Mouse (Mus musculus) midbrain, embryonic 16.5 days (tissue): ENCODE results near the gene Kat14. TPM values are rescaled to one million over a fixed set of nuclear protein-coding genes. Genes with fewer than 3 reads are reported as not detected.

ENCODE experiments used
- ATAC-seq: fragments of 200-750 bp; cut with Nextera tagmentation; 2 replicates; pipeline ENCODE4 v1.8.0; 2017; ENCODE audit warnings: moderate TSS enrichment
- H3K27ac ChIP-seq: fragments of 300-500 bp; sonication (generic); 2 replicates; pipeline ENCODE4 v1.5.1; 2014; ENCODE audit warnings: mild to moderate bottlenecking, low read length, mixed read lengths
- H3K27me3 ChIP-seq: fragments of 300-500 bp; sonication (generic); 2 replicates; pipeline ENCODE4 v1.6.1; 2014; ENCODE audit warnings: low read depth, low read length, mixed read lengths; ENCODE audit not compliant: control insufficient read depth, insufficient read depth
- H3K36me3 ChIP-seq: fragments of 300-500 bp; sonication (generic); 2 replicates; pipeline ENCODE4 v1.6.1; 2014; ENCODE audit warnings: mild to moderate bottlenecking, low read length, moderate library complexity, mixed read lengths; ENCODE audit not compliant: control insufficient read depth, insufficient read depth
- H3K4me1 ChIP-seq: fragments of 300-500 bp; sonication (generic); 2 replicates; pipeline ENCODE4 v1.6.1; 2014; ENCODE audit warnings: mild to moderate bottlenecking, low read length, mixed read lengths; ENCODE audit not compliant: control insufficient read depth, insufficient read depth
- H3K4me2 ChIP-seq: fragments of 300-500 bp; sonication (generic); 2 replicates; pipeline ENCODE4 v1.6.1; 2014; ENCODE audit warnings: mild to moderate bottlenecking, low read length, mixed read lengths
- H3K4me3 ChIP-seq: fragments of 300-500 bp; sonication (generic); 2 replicates; pipeline ENCODE4 v1.5.1; 2014; ENCODE audit warnings: low read depth, mild to moderate bottlenecking, low read length, moderate library complexity, mixed read lengths
- H3K9ac ChIP-seq: fragments of 300-500 bp; sonication (generic); 2 replicates; pipeline ENCODE4 v1.6.1; 2014; ENCODE audit warnings: low read depth, low read length, mixed read lengths
- H3K9me3 ChIP-seq: fragments of 300-500 bp; sonication (generic); replicated peaks from 2 replicates; pipeline ENCODE4 v1.6.1; 2014; ENCODE audit warnings: mild to moderate bottlenecking, low read length, mixed read lengths; ENCODE audit not compliant: control insufficient read depth, poor library complexity, severe bottlenecking
- WGBS: fragments of 180-500 bp; shearing (Covaris S2); extraction: QIAGEN DNeasy Blood & Tissue Kit; methylation state at CpG from one replicate; pipeline ENCODE4 v1.1.7; 2014; 5-methylcytosine and 5-hydroxymethylcytosine counted together
- polyA plus RNA-seq: library from polyadenylated mRNA; unstranded; fragments of >200 nt; fragmentation: Nextera tagmentation; extraction: Ambion mirVana; gene quantifications from 2 replicates; pipeline ENCODE4 v1.2.1, GENCODE M21; 2015

The Kat14 gene
- polyA plus RNA-seq, 1 experiment from 2014 or later: 26.4 TPM

DNA sequence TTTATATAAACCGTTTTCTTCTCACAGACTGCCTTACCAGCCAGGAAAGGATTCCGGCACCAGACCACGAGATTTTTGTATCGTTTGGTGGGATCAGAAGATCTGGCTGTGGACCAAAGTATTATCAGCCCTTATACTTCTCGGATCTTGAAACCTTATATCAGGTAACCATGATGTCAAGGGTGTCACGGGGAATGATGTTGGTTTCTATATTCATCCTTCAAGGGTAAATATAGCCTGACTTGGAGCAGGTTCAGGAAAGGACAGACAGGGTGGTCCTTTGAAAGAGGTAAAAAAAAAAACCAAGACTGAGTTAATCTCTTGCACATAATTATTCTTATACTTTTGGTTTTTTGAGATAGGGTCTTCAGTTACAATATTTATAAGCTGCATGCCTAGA, 31.9 kb downstream of the Kat14 start:
- no peaks in the 10 kb centered on the region for H3K4me1 ChIP-seq
- H3K9ac ChIP-seq: no peak overlapping the region
- WGBS: 93% methylated on average over 6 of the region's 6 CpGs
- peaks cover 26% of the 10 kb centered on the region for H3K36me3 ChIP-seq
- H3K9me3 ChIP-seq: no peaks in the 10 kb centered on the region
- ATAC-seq: no peak
- H3K27ac ChIP-seq: no peak overlapping the region
- H3K4me3 ChIP-seq: no peak overlapping the region
- no peak overlapping the region for H3K4me2 ChIP-seq
- H3K27me3 ChIP-seq: no peaks in the 10 kb centered on the region

DNA sequence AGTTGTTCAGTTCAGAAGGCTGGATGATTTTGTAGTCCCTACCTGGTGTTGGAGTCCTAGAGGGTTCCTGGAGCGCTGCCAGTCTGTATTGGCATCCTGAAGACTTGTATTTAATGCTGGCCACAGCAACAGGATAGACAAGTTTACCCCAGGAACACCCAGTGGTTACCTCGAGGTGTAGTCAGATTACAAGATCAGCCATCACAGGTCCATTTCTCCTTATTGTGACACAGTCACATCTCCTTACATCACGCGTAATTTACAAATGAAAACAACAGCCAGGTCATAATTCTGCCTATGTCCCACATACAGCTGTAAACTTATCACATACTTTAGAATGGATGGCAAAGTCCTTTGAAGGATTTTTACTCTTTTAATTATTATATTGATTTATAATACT, 40.3 kb downstream of the Kat14 start:
- 93% methylated on average over 4 of the region's 4 CpGs for WGBS
- ATAC-seq: no peak
- Histone ChIP-seq H3K36me3 (peaks cover 26% of the 10 kb centered on the region), H3K27me3 (no peaks in the 10 kb centered on the region), H3K9ac (no peak overlapping the region), H3K4me3 (no peak overlapping the region), H3K4me2 (no peak overlapping the region), H3K9me3 (no peaks in the 10 kb centered on the region), H3K4me1 (no peaks in the 10 kb centered on the region), H3K27ac (no peak overlapping the region)

DNA sequence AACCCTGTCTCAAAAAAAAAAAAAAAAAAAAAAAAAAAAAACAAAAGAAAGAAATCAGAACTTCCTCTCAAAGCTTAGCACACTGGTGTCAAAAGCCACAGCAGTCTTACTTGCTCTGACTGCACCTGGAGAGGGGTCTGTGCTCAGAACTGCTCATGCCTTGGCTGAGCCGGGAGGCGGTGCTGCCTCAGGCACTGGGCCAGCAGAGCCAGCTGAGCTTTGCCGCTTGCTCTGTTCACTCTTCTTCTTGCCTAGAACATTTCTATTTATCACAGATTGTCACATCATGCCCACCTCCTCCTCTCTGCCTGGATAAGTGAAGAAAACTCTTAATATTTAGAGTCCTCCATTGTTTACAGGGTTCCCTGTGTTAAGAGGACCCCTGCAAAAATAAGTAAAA, 41.8 kb downstream of the Kat14 start:
- H3K4me2 ChIP-seq: no peak overlapping the region
- no peaks in the 10 kb centered on the region for H3K27me3 ChIP-seq
- no peak for ATAC-seq
- peaks cover 30% of the 10 kb centered on the region for H3K36me3 ChIP-seq
- WGBS: 68% methylated on average over 3 of the region's 3 CpGs
- H3K27ac ChIP-seq: no peak overlapping the region
- H3K4me3 ChIP-seq: no peak overlapping the region
- H3K4me1 ChIP-seq: no peaks in the 10 kb centered on the region
- no peak overlapping the region for H3K9ac ChIP-seq
- no peaks in the 10 kb centered on the region for H3K9me3 ChIP-seq

DNA sequence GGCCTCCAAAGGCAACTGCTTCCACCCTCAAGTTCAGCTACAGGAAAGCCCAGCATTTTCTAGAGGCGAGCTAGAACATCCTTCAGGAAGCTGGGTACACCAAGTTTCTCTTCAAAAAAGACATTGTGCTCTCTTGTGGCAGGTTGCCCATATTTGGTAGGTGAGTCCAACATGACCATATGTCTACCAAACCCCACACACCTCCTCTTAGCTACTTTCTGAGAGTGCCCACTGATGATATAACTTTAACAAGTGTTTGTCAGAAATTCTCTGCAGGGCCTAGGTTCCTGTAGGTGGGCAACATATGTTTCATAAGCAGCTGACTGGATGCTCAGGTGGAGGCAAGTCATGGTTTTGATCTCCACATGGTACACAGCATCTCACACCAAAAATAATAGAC, 45.9 kb downstream of the Kat14 start:
- no peak overlapping the region for H3K4me3 ChIP-seq
- H3K27me3 ChIP-seq: no peaks in the 10 kb centered on the region
- ATAC-seq: no peak
- H3K4me1 ChIP-seq: peaks cover 5% of the 10 kb centered on the region; the same call in 1 of the 2 replicates
- no peaks in the 10 kb centered on the region for H3K9me3 ChIP-seq
- H3K36me3 ChIP-seq: 0 out of 2 replicates have a peak, but pooled peaks cover 7% of the 10 kb centered on the region
- 94% methylated on average over 1 of the region's 1 CpGs for WGBS
- H3K27ac ChIP-seq: no peak overlapping the region
- H3K4me2 ChIP-seq: no peak overlapping the region
- H3K9ac ChIP-seq: no peak overlapping the region

DNA sequence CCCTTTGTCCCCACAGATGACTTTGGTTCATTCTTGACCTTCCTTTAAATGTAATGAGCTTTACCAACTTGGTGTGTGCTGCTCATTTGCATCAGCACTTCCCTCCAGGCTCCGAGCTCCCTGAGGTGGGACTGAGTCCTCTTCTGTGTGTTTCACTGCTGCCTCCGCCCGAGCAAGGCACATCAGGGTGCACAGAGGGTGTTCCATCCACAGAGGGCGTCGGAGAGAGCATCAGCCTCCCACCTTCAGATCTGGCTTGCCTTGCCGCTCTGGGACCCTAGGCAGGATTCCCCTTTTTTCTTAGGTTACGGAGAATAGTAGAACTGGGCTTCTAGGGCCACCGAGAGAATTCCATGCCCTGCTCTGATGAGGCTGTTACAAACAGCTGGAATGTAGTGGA, 48.1 kb downstream of the Kat14 start:
- H3K27ac ChIP-seq: no peak overlapping the region
- H3K36me3 ChIP-seq: 0 out of 2 replicates have a peak, but pooled peaks cover 7% of the 10 kb centered on the region
- H3K9me3 ChIP-seq: no peaks in the 10 kb centered on the region
- H3K4me3 ChIP-seq: no peak overlapping the region
- WGBS: 48% methylated on average over 8 of the region's 8 CpGs
- peaks cover 5% of the 10 kb centered on the region; the same call in 1 of the 2 replicates for H3K4me1 ChIP-seq
- H3K9ac ChIP-seq: no peak overlapping the region
- H3K4me2 ChIP-seq: no peak overlapping the region
- no peaks in the 10 kb centered on the region for H3K27me3 ChIP-seq
- no peak for ATAC-seq

DNA sequence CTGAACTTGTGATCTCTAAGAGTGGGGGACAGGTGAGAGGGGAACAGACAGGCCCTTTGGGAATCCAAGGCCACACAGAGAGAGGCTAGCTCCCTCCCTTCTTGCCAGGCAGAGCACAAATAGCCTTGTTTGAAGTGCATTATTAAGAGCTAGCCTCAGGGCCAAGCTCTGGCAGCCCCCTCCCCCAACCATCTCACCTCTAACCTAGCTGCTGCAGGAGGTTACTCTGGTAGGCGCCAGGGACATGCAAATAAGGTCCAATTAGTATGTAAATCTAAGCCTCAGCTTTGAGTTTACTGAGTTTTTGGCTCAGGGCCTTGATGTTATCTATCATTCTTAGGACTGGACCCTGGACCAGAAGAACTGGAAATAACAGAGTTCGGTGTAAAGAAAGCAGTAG, 49.3 kb downstream of the Kat14 start:
- 30% methylated on average over 2 of the region's 2 CpGs for WGBS
- no peak overlapping the region for H3K27ac ChIP-seq
- H3K4me3 ChIP-seq: no peak overlapping the region
- H3K36me3 ChIP-seq: 0 out of 2 replicates have a peak, but pooled peaks cover 3% of the 10 kb centered on the region
- no peak overlapping the region for H3K4me2 ChIP-seq
- no peaks in the 10 kb centered on the region for H3K9me3 ChIP-seq
- peaks cover 5% of the 10 kb centered on the region; the same call in 1 of the 2 replicates for H3K4me1 ChIP-seq
- no peaks in the 10 kb centered on the region for H3K27me3 ChIP-seq
- H3K9ac ChIP-seq: no peak overlapping the region
- ATAC-seq: peak; percentile 54; the same call in 1 of the 2 replicates

DNA sequence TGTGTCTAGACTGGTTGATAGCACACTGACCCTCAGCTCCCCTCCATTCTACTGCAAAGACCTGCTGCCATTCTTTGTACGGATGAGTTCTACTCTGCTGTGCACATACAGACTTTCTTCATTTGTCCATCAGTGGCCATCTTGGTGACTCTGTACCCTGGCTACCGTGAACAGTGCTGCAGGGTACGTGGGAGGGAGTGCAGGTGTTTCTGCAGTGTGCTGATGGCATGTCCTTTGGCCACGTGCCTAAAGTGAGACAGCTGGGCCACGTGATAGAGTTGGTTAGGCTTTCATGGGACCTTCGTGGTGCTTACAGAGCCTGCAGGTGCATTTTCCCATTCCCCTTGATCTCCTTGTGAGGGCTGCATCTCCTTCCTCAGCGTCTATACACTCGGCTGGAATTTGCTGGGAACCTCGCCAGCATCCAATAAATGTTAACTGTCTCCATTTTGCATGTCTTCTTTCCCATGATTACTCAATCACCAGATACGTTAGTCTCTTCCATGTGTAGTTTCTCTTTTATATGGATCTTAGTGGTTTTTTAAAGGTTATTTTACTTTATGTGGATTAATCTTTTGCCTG, 53.4 kb downstream of the Kat14 start:
- no peaks in the 10 kb centered on the region for H3K36me3 ChIP-seq
- H3K4me1 ChIP-seq: peaks cover 5% of the 10 kb centered on the region; the same call in 1 of the 2 replicates
- H3K9ac ChIP-seq: no peak overlapping the region
- H3K4me2 ChIP-seq: no peak overlapping the region
- WGBS: 81% methylated on average over 10 of the region's 10 CpGs
- H3K27me3 ChIP-seq: no peaks in the 10 kb centered on the region
- ATAC-seq: no peak
- H3K9me3 ChIP-seq: no peaks in the 10 kb centered on the region
- H3K4me3 ChIP-seq: no peak overlapping the region
- H3K27ac ChIP-seq: no peak overlapping the region

DNA sequence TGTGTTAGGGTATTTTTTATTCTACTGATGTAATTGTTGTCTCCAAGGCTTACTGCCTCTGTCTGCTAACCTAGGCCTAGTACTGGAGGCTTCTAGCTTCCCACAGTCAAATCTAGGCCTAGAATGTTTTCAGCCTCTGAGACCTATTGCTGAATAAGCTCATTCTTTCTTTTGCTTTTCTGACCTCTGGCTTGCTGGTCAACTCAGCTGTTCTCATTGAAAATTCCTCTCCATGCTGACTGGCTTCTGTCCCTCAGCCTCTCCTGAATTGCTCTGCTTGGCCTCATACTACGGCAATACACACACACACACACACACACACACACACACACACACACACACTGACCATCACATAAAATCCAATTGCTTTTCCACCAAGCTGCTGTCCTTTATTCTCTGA, 57.0 kb downstream of the Kat14 start:
- 86% methylated on average over 1 of the region's 1 CpGs for WGBS
- Histone ChIP-seq H3K27me3 (no peaks in the 10 kb centered on the region), H3K36me3 (no peaks in the 10 kb centered on the region), H3K9ac (no peak overlapping the region), H3K9me3 (no peaks in the 10 kb centered on the region), H3K4me3 (no peak overlapping the region), H3K4me2 (no peak overlapping the region), H3K27ac (no peak overlapping the region), H3K4me1 (no peaks in the 10 kb centered on the region)
- ATAC-seq: no peak

DNA sequence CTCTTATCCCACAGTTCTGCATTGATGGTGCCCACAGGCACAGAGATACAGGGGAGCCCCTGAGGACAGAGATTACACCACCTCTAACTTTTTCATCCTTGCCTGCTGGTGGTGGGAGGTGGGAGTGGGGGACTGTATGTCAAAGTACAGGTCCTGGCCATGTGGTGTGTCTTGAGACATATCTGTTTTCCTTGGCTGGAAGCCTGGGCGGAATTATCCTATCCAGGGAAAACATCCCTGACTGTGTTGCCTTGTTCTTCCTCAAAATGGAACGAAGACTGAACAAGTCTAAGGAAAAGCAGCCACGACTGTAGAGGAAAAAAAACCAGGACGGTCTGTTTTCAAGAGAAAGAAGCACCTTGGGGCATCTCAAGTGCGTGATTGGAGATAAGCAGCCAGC, 59.1 kb downstream of the Kat14 start:
- Histone ChIP-seq H3K9ac (no peak overlapping the region), H3K27ac (no peak overlapping the region), H3K27me3 (no peaks in the 10 kb centered on the region), H3K4me2 (no peak overlapping the region), H3K9me3 (no peaks in the 10 kb centered on the region), H3K4me1 (no peaks in the 10 kb centered on the region), H3K4me3 (no peak overlapping the region), H3K36me3 (no peaks in the 10 kb centered on the region)
- no peak for ATAC-seq
- 92% methylated on average over 5 of the region's 5 CpGs for WGBS
